Mouse (Mus musculus): ENCODE results near the gene F11. TPM values are rescaled to one million over a fixed set of nuclear protein-coding genes. Genes with fewer than 3 reads are reported as not detected.

The F11 gene
- polyA plus RNA-seq, 1 experiment from 2014 or later, result 56.3 TPM

DNA sequence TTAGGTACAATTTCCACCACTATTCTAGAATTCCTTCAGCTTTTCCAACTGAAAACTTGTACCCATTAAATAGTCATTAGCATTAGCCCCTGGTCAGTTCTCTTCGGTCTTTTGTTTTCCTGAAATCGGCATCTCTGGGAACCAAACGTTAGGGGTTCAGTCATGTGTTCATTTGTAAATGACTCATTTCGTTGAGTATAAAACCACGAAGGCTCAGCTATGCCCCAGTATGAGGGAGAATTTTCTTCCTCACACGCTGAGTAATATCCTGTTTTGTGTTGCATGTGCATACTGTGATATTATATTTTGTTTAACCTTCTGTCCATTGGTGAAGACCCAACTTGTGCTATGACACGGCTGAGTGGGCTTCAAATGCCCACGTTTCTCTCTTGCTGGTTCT lies 3.4 kb downstream of the F11 start:
- Histone ChIP-seq H3K36me3 (ENCODE audit: control insufficient read depth, insufficient read depth) (no peaks in the 10 kb centered on the region), H3K27me3 (ENCODE audit: control insufficient read depth, insufficient read depth, low read depth, low read length) (no peaks in the 10 kb centered on the region), H3K4me2 (ENCODE audit: low read depth, low read length) (no peak overlapping the region), H3K9me3 (replicated peaks; ENCODE audit: control insufficient read depth, low read length) (no peaks in the 10 kb centered on the region), H3K9ac (ENCODE audit: low read depth, low read length) (no peak overlapping the region), H3K4me3 (ENCODE audit: low read depth, low read length) (no peak overlapping the region), H3K4me1 (ENCODE audit: control insufficient read depth, low read depth, low read length) (no peaks in the 10 kb centered on the region), H3K27ac (ENCODE audit: low read length) (no peak overlapping the region)
- 68% methylated on average over 8 of the region's 8 CpGs for WGBS (ENCODE audit: insufficient replicate concordance)
- ATAC-seq (ENCODE audit: low read depth), result no peak

DNA sequence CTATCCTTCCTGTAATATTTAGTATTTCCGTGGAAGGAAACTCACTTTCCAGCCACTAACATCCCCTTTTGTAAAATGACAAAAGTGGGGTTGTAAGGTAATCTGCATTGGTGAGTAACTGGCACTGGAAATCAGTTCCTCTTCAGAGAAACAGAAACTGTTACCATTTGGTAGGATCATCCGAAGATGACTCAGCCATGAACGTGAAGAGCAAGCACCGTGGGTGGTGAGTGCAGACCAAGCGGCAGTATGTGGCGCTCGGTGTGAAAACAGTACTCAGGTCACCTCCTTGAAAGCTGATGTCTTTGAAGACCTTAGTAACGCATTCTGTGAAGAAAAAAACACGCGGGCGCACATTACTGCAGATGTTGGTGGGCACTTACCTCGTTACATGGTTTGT lies 6.8 kb downstream of the F11 start:
- Histone ChIP-seq H3K27ac (ENCODE audit: low read length) (peak overlapping the region; percentile 44; the same call in 1 of the 2 replicates), H3K27me3 (ENCODE audit: control insufficient read depth, insufficient read depth, low read depth, low read length) (no peaks in the 10 kb centered on the region), H3K9me3 (replicated peaks; ENCODE audit: control insufficient read depth, low read length) (no peaks in the 10 kb centered on the region), H3K4me3 (ENCODE audit: low read depth, low read length) (no peak overlapping the region), H3K4me1 (ENCODE audit: control insufficient read depth, low read depth, low read length) (no peaks in the 10 kb centered on the region), H3K9ac (ENCODE audit: low read depth, low read length) (no peak overlapping the region), H3K4me2 (ENCODE audit: low read depth, low read length) (no peak overlapping the region), H3K36me3 (ENCODE audit: control insufficient read depth, insufficient read depth) (no peaks in the 10 kb centered on the region)
- ATAC-seq (ENCODE audit: low read depth), result no peak
- 74% methylated on average over 12 of the region's 12 CpGs for WGBS (ENCODE audit: insufficient replicate concordance)

DNA sequence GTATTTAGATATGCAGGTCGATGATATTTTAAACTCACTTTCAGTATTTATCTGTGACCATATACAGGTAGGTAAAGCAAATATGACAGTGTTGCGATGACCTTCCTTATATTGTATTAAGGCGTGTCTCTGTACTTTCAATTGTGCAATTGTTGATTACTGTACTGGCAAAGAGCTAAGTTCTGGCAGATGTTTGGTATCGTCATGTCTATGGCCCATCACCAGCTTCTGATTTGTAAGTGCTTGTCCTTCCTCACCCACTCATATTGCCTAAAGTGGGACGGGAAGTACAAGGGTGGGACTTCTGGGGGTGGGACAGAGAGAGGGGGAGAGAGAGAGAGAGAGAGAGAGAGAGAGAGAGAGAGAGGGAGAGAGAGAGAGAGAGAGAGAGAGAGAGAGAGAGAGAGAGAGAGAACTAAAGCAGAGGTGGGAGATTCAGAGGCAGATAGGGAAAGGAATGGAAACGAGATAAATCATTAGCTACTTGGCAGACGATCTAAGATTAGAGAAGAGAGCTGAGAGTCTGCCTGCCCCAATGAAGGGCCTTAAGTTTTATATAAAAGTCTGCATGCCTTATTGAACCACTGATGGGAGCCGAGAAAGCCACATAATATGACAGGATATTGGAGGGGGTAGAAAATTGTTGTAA lies 7.5 kb downstream of the F11 start:
- Histone ChIP-seq H3K27ac (ENCODE audit: low read length) (peak overlapping the region; percentile 44), H3K36me3 (ENCODE audit: control insufficient read depth, insufficient read depth) (no peaks in the 10 kb centered on the region), H3K27me3 (ENCODE audit: control insufficient read depth, insufficient read depth, low read depth, low read length) (no peaks in the 10 kb centered on the region), H3K4me2 (ENCODE audit: low read depth, low read length) (no peak overlapping the region), H3K4me1 (ENCODE audit: control insufficient read depth, low read depth, low read length) (no peaks in the 10 kb centered on the region), H3K9ac (ENCODE audit: low read depth, low read length) (no peak overlapping the region), H3K9me3 (replicated peaks; ENCODE audit: control insufficient read depth, low read length) (no peaks in the 10 kb centered on the region), H3K4me3 (ENCODE audit: low read depth, low read length) (no peak overlapping the region)
- WGBS (ENCODE audit: insufficient replicate concordance), result 55% methylated on average over 8 of the region's 8 CpGs
- ATAC-seq (ENCODE audit: low read depth), result peak; percentile 64

DNA sequence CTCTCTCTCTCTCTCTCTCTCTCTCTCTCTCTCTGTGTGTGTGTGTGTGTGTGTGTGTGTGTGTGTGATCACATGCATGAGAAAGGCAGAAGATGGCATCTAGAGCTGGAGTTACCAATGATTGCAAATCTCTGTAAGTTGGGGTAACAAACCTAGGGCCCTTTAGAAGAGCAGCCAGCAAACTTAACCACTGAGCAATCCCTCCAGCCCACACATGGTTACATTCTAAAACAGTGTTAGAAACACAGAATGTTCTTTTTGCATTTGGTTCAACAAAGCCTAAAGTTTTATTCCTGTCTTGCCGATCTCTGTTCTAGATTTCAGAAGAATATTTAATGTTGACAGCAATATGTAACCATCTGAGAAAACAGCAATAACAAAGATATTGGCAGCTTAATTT lies 8.2 kb downstream of the F11 start:
- 78% methylated on average over 1 of the region's 1 CpGs for WGBS (ENCODE audit: insufficient replicate concordance)
- Histone ChIP-seq H3K27me3 (ENCODE audit: control insufficient read depth, insufficient read depth, low read depth, low read length) (no peaks in the 10 kb centered on the region), H3K27ac (ENCODE audit: low read length) (no peak overlapping the region), H3K9me3 (replicated peaks; ENCODE audit: control insufficient read depth, low read length) (no peaks in the 10 kb centered on the region), H3K4me1 (ENCODE audit: control insufficient read depth, low read depth, low read length) (no peaks in the 10 kb centered on the region), H3K9ac (ENCODE audit: low read depth, low read length) (no peak overlapping the region), H3K36me3 (ENCODE audit: control insufficient read depth, insufficient read depth) (no peaks in the 10 kb centered on the region), H3K4me2 (ENCODE audit: low read depth, low read length) (no peak overlapping the region), H3K4me3 (ENCODE audit: low read depth, low read length) (no peak overlapping the region)
- no peak for ATAC-seq (ENCODE audit: low read depth)

DNA sequence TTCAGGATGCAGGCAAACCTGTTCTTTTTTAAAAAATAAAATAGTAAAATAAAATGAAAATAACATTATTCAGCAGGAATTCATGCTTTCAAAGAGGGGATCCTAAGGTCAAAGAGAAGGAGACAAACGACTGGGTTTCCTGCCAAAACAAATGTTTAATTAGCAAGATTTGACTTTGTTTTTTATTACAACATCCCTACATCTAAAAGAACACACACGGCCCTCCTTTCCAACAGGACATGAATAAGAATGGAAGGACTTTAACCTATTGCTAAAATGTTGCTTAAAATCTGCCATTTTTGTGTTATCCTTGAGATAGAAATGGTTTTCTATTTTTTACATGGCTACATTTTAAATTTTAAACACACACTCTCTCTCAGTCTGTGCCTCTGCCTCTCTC lies 8.7 kb downstream of the F11 start:
- Histone ChIP-seq H3K36me3 (ENCODE audit: control insufficient read depth, insufficient read depth) (no peaks in the 10 kb centered on the region; the same call in 1 of the 2 replicates), H3K9ac (ENCODE audit: low read depth, low read length) (no peak overlapping the region), H3K27ac (ENCODE audit: low read length) (no peak overlapping the region), H3K27me3 (ENCODE audit: control insufficient read depth, insufficient read depth, low read depth, low read length) (no peaks in the 10 kb centered on the region), H3K4me2 (ENCODE audit: low read depth, low read length) (no peak overlapping the region), H3K9me3 (replicated peaks; ENCODE audit: control insufficient read depth, low read length) (no peaks in the 10 kb centered on the region), H3K4me3 (ENCODE audit: low read depth, low read length) (no peak overlapping the region), H3K4me1 (ENCODE audit: control insufficient read depth, low read depth, low read length) (no peaks in the 10 kb centered on the region)
- ATAC-seq (ENCODE audit: low read depth), result peak; percentile 39; the same call in 1 of the 2 replicates
- WGBS (ENCODE audit: insufficient replicate concordance), result 40% methylated on average over 2 of the region's 2 CpGs

DNA sequence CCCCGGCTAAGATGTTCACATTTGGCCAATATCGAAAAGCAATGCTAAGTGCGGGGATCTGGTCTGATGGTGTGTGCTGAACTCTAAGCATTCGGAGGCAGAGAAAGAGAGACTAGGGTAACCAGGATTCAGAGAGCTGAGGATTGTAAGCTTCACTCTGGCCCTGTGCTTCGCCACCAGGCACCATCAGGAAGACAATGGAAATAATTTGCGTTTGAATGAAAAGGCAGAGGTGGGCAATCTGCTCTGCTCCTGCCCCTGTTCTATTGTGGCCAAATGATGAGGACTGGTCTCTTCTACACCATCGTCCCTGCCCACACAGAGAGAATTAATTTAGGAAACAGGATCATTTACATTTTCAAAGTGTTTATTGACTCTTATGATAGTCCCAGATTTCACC lies 15.5 kb downstream of the F11 start:
- Histone ChIP-seq H3K9me3 (replicated peaks; ENCODE audit: control insufficient read depth, low read length) (no peaks in the 10 kb centered on the region), H3K27me3 (ENCODE audit: control insufficient read depth, insufficient read depth, low read depth, low read length) (no peaks in the 10 kb centered on the region), H3K4me1 (ENCODE audit: control insufficient read depth, low read depth, low read length) (no peaks in the 10 kb centered on the region), H3K27ac (ENCODE audit: low read length) (no peak overlapping the region), H3K36me3 (ENCODE audit: control insufficient read depth, insufficient read depth) (peaks cover 3% of the 10 kb centered on the region; the same call in 1 of the 2 replicates), H3K4me3 (ENCODE audit: low read depth, low read length) (no peak overlapping the region), H3K4me2 (ENCODE audit: low read depth, low read length) (no peak overlapping the region), H3K9ac (ENCODE audit: low read depth, low read length) (no peak overlapping the region)
- ATAC-seq (ENCODE audit: low read depth), result no peak
- 58% methylated on average over 7 of the region's 7 CpGs for WGBS (ENCODE audit: insufficient replicate concordance)

DNA sequence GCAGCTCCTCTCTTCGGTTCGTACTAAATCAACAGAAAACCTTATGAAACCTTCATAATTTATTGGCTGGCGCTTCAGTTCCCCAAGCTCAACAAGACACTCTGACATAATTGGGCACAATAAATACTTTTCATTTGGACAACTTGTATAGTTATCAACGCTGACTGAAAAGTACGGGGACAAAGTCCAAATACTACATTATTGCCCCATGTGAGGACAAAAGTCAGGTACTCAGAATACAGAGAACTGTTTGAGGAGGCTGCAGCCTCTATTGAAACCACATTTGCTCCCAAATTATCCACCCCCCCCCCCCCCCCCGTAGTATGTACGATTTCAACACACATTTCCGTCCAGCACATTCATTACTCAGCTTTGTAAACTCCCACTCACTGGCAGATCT lies 22.5 kb downstream of the F11 start:
- no peaks in the 10 kb centered on the region; the same call in 1 of the 2 replicates for H3K4me1 ChIP-seq (ENCODE audit: control insufficient read depth, low read depth, low read length)
- ATAC-seq (ENCODE audit: low read depth), result peak; percentile 58
- no peaks in the 10 kb centered on the region for H3K9me3 ChIP-seq (replicated peaks; ENCODE audit: control insufficient read depth, low read length)
- H3K27ac ChIP-seq (ENCODE audit: low read length), result no peak overlapping the region; the same call in none of the 2 replicates
- H3K27me3 ChIP-seq (ENCODE audit: control insufficient read depth, insufficient read depth, low read depth, low read length), result no peaks in the 10 kb centered on the region
- H3K9ac ChIP-seq (ENCODE audit: low read depth, low read length), result no peak overlapping the region
- WGBS (ENCODE audit: insufficient replicate concordance), result 48% methylated on average over 8 of the region's 8 CpGs
- no peak overlapping the region for H3K4me3 ChIP-seq (ENCODE audit: low read depth, low read length)
- H3K4me2 ChIP-seq (ENCODE audit: low read depth, low read length), result no peak overlapping the region
- no peaks in the 10 kb centered on the region for H3K36me3 ChIP-seq (ENCODE audit: control insufficient read depth, insufficient read depth)

DNA sequence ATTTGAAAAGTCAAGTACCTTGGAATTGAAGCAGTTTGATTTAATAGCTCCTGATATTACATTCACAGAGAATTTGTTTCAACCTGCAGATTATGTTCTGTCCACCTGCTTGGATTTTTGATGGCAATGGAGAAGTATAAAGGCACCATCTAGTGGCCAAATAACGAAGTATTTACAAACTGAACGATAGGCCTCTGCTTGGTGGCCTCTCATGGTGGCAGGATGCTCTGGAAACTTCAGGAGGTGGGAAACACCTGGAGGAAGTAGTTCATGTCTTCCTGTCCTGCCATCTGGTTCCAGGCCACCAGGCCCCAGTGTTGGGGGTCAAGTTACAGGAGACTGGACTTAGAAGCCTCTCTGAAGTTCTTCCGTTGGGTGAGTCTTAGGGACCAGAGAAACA lies 23.5 kb downstream of the F11 start:
- Histone ChIP-seq H3K27ac (ENCODE audit: low read length) (no peak overlapping the region), H3K4me1 (ENCODE audit: control insufficient read depth, low read depth, low read length) (no peaks in the 10 kb centered on the region; the same call in 1 of the 2 replicates), H3K9me3 (replicated peaks; ENCODE audit: control insufficient read depth, low read length) (no peaks in the 10 kb centered on the region), H3K9ac (ENCODE audit: low read depth, low read length) (no peak overlapping the region), H3K4me3 (ENCODE audit: low read depth, low read length) (no peak overlapping the region), H3K4me2 (ENCODE audit: low read depth, low read length) (no peak overlapping the region), H3K36me3 (ENCODE audit: control insufficient read depth, insufficient read depth) (no peaks in the 10 kb centered on the region), H3K27me3 (ENCODE audit: control insufficient read depth, insufficient read depth, low read depth, low read length) (no peaks in the 10 kb centered on the region)
- ATAC-seq (ENCODE audit: low read depth), result no peak
- 17% methylated on average over 3 of the region's 3 CpGs for WGBS (ENCODE audit: insufficient replicate concordance)

DNA sequence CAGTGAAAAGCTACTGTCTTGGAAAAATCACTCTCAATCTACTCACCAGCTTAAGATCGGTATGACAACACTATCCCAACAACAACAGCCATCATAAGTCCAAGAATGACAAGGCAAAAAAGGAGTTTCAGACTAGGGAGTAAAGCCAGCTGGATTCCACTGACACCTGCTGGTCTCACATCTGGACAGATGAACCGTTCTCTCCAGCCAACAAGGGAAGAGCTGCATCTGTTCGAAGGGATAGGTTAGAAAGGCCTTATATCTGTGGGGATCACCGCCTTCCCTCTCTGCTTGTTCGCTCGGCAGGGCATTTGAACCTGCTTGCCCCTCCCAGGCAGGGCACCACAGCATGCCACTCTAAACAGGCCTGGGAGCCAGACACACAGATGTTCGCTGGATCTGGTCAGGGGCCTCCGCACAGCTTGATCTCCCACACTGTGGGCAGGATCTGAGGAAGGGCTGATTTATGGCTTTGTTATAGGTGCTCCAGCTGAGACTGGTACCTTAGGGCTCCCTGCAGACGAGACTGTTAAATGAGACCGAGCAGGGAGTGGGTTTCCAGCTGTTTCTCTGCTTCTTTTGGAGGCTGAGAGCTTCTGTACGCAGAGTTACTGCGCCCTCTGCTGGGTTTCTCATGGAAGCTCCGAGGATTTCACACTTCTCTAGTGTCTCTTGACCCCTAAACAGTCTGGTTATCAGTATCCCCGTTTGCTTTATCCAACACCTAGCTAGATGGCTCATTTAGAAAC lies 25.5 kb downstream of the F11 start:
- H3K9ac ChIP-seq (ENCODE audit: low read depth, low read length), result no peak overlapping the region
- H3K4me1 ChIP-seq (ENCODE audit: control insufficient read depth, low read depth, low read length), result no peaks in the 10 kb centered on the region; the same call in 1 of the 2 replicates
- H3K36me3 ChIP-seq (ENCODE audit: control insufficient read depth, insufficient read depth), result no peaks in the 10 kb centered on the region
- WGBS (ENCODE audit: insufficient replicate concordance), result 21% methylated on average over 14 of the region's 14 CpGs
- no peaks in the 10 kb centered on the region for H3K9me3 ChIP-seq (replicated peaks; ENCODE audit: control insufficient read depth, low read length)
- H3K4me3 ChIP-seq (ENCODE audit: low read depth, low read length), result no peak overlapping the region
- no peak overlapping the region for H3K27ac ChIP-seq (ENCODE audit: low read length)
- H3K27me3 ChIP-seq (ENCODE audit: control insufficient read depth, insufficient read depth, low read depth, low read length), result no peaks in the 10 kb centered on the region
- ATAC-seq (ENCODE audit: low read depth), result no peak
- no peak overlapping the region for H3K4me2 ChIP-seq (ENCODE audit: low read depth, low read length)
